Mouse (Mus musculus): ENCODE data around the gene Slc38a1.
A peak's percentile ranks its signal among the peaks of the same experiment; 100 is the strongest.
"Not testable (repeated sequence)": the region's sequence is repeated elsewhere in the genome, so short reads cannot be mapped to it uniquely, and the experiment has no call there.

Slc38a1 gene

DNA sequence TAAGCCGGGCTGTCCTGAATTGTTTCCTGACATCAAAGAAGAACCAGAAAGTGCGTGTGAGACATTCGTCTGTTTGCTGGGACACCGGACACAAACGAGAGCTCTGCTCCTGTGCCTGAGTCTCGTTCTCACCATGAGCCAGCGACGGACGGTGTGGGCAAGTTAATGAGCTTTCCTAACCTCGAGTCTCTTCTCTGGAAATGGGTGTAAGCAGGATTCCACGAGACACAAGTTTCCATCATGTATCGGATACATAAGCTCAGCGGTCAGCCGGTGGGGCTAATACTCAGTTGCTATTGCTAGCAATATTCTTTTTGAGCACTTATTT, 15.5 kb upstream of the Slc38a1 start:
- no peak for DNase-seq (ENCODE audit: low spot score)

DNA sequence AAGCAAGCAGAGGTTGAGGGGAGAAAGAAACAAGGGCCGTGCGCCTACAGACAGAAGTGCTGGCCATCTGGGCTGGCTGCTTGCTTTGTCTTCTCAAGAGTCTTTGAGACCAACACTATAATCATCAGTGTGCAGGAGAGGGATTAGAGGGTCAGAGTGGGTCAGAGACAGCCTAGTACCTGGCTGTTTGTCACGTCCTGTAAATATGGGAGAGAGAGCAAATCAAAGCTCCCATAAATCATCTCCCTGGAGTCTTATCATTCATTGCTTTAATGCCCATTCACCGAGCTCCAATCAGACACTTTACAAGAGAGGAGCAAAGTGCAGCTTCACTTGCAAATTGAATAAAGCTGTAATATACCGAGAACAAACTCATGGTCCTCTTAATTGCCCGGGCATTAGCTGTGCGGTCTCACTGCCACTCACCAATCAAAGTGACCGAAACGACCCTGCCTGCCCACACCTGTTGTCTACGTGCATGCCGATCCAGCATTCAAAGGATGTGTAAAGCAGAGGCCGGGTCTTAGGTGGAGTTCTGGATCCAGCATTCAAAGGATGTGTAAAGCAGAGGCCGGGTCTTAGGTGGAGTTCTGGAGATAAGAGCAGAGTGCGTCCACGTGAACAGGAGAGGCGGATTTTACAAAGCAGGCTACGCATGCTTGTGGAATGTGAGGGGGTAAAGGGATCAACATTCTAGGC, 15.0 kb upstream of the Slc38a1 start:
- no peak for DNase-seq (ENCODE audit: low spot score)

DNA sequence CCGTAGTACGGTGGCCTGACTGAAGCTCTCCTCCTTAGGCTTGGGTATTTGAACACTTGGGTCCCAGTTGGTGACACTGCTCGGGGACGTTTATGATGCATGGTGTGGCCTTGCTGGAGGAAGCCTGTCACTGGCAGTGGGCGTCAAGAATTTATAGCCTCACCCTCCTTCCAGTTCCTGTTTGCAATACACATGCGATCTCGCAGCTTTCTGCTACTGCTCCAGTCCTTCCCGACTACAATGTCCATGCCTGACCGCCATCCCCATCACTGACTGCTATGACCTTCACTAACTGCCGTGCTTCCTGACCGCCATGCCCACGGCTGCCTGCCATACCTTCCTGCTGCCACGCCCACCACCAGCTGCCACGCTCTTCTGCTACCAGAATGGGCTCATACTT, 12.8 kb upstream of the Slc38a1 start:
- no peak for DNase-seq (ENCODE audit: low spot score)

DNA sequence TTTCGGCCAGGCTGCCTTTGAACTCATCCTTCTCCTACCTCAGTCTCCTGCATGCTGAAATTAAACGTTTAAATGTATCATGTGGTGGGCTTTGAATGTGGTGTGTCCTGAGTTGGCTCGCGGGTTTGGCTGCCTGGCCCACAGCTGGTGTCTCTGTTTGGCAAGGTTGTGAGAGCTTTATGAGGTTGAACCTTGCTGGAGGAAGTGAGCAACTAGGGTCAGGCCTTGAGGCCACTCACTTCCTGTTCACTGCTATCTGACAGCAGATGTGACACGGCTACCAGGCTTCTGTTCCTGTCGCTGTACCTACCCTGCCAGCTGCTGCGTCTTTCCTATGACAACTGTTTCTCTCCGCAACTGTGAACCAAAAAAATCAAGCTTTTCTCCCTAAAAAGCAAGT, 12.0 kb upstream of the Slc38a1 start:
- no peak for DNase-seq (ENCODE audit: low spot score)

DNA sequence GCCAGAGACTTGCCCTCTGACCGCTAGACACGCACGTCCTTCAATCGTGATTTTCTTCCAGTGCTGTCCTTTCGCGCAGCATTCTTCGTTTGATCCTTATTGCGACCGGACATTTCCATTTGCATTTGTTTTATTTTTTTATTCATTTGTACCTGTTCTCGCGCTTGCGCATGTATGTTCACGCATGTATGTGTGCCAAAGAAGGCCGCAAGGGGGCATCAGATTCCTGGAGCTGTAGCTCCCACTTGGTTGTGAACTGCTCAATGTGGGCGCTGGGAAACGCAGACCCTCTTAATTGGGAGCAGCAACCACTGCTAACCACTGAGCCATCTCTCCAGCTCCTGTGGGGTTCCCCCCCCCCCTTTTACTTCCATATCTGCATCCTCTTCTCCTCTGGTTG, 10.3 kb upstream of the Slc38a1 start:
- no peak for DNase-seq (ENCODE audit: low spot score)

DNA sequence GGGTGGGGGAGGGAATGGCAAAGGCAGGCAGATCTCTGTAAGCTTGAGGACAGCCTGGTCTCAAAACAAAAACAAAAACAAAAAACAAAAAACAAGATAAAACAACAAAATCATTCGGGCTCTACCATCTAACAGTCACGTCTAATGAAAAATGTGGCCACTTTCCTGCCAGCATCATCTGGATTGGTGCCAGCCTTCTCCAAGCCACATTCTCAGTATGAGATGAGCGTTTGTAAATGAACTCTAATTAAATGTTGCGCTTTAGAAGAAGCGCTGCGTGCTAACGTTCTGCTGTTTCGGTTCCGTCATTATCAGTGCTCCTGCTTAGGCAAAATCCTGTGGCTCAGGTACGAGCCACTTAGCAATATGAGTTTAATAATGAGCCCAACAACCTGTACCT, 9.8 kb upstream of the Slc38a1 start:
- no peak for DNase-seq (ENCODE audit: low spot score)

DNA sequence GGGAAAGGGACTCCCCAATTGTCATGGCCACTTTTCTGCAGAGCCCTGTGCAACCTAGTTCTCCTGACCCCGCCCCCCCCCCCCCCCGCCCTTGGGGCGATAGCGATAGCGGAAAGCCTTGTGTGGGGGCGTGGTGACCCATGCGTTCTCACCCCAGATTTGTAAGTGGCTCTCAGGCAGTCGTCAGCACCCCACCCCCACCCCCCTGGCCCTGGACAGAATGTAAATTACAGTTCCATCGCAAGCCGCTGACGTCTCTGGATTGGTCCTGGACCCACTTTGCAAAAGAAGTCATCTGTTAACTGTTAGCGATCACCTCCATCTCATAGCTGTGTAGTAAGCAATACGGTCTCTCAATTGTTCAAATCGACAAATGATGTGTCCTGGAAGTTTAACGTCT, 4.7 kb upstream of the Slc38a1 start:
- DNase-seq (ENCODE audit: low spot score), result no peak

DNA sequence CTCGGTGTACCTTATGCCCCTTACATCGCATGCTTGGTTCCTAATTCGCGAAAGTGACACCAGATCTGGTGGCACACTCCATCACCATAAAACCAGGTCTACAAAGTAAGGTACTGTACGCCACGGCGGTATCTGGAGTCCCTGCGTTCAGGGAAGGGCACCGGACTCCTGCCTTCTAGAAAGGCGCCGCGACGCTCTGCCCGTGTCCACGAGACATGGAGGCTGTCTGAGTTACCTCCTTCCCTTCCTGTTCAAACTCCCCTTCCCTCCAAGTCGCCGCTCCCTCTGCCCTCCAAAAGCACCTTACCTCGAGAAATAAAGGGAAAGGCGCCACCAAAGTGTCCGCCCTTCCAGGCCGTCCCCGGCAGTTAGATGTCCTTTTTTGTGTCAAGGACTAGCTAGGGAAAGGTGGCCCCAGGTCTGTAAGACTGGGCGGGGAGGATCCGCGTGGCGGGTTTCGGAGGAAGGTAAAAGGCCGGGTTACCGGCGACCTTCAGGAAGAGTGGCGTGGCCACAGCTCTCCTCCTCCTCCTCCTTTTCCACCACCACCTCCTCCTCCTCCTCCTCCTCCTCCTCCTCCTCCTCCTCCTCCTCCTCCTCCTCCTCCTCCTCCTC, 785 bp downstream of the Slc38a1 start:
- DNase-seq (ENCODE audit: low spot score), result peak; percentile 52

DNA sequence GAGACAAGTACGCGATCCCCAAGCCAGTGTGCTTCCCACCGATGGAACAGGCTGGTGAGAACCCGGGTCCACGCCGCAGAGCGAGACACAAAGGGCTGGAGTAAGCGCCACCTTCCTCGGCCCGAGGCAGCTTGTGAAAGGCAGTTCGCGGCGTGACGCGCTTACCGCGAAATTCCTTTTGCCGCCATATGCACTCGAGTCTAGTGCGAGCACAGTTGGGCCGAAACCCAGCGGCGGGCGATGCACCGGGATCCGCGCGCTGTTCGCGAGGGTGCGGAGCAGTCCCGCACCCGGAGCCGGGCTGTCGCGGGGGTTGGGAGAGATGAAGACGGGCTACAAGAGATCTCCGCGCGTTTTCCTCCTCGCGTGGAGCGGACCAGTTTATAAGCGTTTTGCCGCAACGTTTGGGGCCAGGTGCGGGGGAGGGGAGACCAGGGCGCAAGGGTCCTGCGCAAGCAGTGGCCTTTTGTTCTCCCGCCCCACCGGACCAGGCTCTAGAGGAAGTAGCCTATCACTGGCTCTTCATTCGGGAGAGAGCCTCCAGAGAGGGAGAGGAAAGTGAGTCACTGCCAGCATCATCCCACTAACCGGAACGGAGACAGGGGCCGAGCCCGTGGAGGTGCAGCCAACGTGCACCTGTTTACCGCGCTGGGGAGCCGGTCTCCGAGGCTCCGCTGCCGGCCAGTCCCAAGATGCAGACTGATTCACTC, 1.4 kb downstream of the Slc38a1 start:
- peak; percentile 54 for DNase-seq (ENCODE audit: low spot score)

DNA sequence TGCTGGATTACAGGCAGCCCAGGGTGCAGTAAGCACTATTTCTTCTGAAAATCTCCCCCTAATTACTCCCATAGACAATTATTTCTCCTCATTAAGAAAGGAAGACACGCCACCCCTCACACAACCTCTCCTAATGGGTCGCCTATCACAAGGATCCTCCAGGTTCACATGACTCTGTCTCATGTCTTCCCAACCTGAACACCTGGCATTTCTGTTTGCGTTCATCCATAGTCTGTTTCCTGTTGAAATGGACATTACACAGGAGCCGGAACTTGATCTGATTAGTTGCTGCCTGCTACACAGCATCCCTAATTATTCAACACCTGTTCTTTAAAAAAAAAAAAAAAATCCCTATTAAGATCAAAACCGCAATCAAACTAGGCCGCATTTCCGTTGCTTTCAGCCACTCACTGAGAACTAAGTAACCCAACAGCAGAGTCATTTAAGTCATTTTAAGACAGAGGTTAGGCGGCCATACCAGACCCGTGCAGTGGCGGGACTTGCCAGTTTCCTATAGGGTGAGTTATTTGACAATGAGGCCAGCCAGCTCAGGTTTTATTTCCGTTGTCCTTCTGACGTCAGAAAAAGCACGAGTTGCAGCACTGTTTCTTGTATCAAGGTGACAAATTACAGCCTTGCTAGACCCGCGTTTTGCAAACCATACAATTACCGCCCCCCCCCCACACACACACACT, 2.3 kb downstream of the Slc38a1 start:
- peak; percentile 61 for DNase-seq (ENCODE audit: low spot score)

DNA sequence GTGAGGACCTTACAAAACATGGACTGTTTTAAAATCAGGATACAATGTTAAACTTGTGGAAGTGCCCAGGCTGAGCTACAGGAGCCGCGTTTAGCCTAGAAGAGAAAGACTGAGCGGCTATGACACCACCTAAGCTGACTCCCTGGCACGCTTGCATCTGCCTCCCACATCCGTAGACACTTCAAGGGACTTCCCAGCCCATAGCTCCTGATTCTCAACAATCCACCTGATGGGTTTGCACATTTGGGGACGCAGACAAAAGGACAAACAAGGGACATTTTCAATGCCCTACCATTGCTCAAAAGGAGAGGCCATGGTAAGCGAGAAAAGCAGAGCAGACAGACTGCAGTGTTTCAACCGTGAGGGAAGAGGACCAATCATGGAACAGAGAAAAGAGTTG, 3.1 kb downstream of the Slc38a1 start:
- DNase-seq (ENCODE audit: low spot score), result no peak

DNA sequence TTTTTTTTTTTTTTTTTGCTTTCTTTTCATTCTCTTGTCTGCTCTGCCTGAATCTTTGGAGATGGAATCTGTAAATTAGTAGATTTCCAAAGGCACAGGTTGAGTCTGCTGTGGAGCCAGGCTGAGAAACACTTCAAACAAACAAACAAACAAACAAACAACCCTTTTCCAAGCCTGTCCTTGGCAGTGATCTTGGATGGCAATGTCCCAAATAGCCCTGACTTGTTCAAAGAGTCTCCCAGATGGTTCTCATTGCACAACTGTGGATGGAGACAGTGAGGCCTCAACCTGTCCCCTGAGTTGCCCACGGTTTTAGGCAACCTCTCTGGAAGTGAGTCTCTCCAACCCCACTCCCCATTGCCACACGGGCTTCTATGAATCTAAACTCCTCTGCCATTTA, 4.1 kb downstream of the Slc38a1 start:
- no peak for DNase-seq (ENCODE audit: low spot score)

DNA sequence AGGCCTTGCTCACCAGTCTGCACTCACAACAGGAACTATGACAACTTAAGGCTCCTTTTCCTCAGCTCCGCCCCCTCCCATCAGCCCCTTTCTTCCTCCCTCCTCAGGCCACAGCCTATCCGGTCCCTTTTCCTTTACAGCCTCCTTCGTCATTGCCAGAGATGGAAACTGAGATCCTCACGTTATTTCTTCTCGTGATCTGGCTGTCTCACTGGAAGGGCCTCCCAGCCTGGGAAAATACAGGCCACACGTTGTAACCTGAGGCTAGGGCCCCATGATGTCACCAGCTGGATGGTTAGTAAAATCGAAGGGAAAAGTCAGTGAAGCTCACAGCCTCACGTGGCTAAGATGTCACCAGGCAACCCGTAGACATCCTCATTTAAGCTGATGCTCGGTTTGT, 4.5 kb downstream of the Slc38a1 start:
- no peak for DNase-seq (ENCODE audit: low spot score)

DNA sequence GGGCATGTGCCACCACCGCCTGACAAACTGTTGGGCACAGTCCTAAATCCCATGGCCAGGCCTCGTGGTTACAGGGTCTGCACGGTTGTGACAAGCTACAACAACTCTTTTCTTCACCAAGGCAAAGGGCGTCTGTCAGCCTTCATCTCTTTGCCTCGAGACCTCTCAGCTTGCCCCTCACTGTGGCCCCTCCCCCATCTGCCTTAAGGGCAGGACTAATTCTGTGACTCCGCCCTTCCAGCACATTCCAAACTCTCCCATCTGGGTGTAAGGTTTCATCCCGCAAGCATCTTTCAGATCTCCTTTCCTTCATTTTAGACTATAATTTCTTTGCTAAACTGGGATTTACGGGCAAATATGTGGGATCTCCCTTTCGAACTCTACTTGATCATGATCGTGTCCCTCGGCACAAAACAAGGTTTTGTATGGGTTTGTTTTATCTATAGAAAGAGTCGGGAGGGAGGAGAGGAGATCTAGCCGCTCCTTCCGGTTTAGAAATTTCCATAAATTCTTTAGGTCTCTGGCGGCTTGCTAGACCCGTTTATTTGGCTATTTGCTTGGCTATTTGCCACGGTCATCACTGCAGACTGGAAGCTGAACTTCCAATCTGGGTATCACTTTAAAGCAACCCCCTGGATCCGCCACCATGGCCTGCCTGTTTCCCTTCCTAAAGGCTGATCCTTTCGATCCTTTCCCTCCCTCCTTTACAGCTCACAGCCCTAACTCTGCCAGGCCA, 7.9 kb downstream of the Slc38a1 start:
- no peak for DNase-seq (ENCODE audit: low spot score)

DNA sequence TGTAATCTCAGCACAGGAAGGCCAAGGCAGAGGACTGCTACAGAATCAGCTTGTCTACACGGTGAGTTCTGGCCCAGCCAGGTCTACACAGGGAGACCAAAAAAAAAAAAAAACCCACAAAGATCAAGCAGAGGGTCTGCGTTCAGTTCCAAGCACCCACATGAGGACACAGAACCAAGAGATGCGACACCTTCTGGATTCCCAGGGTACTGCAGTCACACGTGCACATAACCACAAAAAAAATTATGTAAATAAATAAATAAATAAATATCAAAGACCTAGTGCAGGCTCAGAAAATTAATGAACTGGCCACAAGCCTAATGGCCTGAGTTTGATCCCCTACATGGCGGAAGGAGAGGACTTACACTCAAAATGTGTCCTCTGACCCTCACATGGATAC, 10.5 kb downstream of the Slc38a1 start:
- no peak for DNase-seq (ENCODE audit: low spot score)

DNA sequence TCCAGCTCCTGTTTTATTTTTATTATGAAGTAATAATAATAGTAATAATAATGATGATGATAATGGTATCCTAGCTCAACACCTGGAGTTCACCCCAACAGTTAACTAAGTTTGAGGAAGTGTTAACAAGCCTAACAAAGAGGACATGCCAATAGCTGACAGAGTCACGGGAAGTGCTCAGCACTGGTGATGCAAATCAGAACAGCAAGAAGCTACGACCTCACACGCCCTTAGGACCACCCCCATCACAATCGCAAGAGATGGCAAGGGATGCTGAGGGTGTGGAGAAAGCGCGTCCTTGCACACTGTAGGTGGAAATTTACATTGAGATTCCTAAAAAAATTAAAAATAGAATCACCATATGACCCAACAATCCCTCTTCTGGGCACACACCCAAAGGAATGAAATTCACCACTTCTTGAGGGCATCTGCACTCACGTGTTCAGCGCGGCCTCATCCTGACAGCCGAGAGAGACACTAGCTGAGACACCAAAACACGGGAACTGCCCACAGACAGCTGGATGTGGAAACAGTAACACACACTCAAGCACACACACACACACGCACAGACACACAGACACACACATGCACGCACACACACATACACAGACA, 11.5 kb downstream of the Slc38a1 start:
- DNase-seq (ENCODE audit: low spot score), result no peak

DNA sequence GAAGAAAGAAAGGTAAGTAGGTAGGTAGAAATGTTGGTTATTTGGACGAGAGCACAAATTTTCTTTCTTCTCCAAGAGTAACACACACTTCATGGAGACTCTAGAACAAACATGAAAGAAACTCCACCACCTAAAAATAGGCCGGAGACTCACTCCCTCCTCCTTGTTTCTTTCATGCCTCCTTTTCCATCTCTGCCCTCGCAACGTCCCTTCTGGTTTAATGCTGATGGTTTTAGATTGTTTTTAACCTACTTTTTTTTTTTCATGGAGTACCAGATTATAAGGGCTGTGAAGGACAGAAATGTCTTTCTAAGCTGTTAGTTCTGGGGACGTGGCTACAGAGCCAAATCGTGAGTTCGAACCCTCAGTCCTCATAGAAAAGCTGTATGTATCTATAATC, 14.5 kb downstream of the Slc38a1 start:
- DNase-seq (ENCODE audit: low spot score), result no peak

DNA sequence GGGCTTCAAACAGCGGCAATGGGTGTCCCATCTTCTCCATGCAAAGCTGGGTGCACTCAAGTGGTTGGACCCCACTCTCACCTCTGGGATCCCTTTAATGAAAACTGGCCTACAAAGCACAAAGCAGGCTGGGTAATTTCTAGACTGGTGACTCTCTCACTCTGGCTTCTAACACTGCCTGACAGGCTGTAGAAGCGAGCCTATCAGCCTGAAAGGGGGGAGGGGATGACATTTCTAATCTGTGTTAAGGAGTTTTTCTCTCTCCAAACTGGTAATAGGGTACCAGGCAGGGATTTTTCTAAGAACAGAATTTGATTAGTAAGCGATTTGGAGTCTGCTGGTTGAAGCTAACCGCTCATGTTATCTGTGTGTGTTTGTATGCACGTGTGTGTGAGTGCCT, 15.8 kb downstream of the Slc38a1 start:
- DNase-seq (ENCODE audit: low spot score), result no peak

DNA sequence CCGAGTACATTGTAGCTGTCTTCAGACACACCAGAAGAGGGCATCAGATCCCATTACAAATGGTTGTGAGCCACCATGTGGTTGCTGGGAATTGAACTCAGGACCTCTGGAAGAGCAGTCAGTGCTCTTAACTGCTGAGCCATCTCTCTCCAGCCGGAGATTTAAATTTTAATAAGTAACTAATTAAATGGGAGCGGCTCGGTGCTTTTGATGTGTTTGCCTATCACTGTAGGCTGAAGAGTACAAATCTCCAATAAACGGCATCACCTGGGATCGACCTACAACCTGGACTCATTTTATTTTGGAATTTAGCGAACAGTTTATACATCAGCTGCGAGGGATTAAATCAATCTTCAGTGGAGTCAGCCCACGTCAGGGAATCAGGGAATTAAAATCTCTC, 17.7 kb downstream of the Slc38a1 start:
- DNase-seq (ENCODE audit: low spot score), result not testable (repeated sequence)

DNA sequence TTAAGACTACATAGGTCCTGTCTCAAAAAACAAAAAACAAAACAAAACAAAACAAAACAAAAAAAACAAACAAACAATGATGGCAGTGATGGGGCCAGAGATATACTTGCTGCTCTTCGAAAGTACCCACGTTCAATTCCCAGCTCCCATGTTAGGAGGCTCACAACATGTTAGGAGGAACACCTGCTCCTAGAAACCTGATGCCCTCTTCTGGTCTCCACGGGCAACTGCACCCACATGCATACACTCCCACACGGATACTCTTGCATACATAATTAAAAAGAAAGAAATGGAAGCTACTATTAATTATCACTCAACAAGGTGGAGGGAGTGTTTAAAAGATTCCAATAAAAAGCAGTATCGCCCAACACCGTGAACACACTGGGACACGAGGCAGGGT, 20.3 kb downstream of the Slc38a1 start:
- no peak for DNase-seq (ENCODE audit: low spot score)

DNA sequence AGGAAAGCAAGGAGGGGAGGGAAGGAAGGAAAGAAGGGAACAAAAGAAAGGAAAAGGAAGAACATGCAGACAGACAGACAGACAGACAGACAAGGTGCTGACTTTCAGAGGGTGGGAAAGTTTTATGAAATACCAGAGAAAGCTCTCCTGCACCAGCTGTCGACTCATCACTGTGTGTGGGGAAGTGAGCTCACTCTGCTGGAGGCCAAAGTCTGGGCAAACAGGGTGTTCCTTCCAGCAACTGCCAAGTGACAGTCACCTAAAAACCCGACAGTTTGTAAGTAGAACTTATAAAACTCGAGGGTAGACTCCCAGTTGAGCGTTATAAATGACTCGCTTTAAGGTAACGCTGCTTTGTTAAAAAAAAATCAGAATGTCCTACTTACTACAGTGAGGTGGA, 21.0 kb downstream of the Slc38a1 start:
- DNase-seq (ENCODE audit: low spot score), result no peak

DNA sequence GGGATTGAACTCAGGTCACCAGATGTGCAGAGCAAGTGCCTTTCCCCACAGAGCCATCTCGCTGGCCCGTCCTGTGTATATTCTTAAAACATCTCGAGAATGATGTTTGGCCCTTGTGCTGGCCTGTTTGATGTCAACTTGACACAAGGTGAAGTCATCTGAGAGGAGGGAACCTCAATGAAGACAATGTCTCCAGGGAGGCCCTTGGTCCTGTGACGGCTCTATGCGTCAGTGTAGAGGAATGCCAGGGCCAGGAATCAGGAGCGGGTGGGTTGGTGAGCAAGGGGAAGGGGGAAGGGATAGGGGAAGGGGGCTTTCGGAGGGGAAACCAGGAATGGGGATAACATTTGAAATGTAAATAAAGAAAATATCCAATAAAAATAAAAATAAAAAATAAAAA, 25.2 kb downstream of the Slc38a1 start:
- no peak for DNase-seq (ENCODE audit: low spot score)

Measured in c-Kit-positive CD71-positive TER-119-positive erythroid progenitor cells, embryonic 14.5 days (primary cell).